Mouse (Mus musculus) C2C12 (cell line): ENCODE data around the gene Cadps2.

Experiments used
- CEBPB ChIP-seq: IDR thresholded peaks from one replicate; pipeline ENCODE4 v1.6.1; 2011; ENCODE audit warnings: low read depth, mild to moderate bottlenecking, control low read depth, moderate library complexity
- CTCF ChIP-seq: IDR thresholded peaks from one replicate; pipeline ENCODE4 v1.5.1; 2011; ENCODE audit not compliant: control insufficient read depth, insufficient read depth, insufficient read length
- FOSL1 ChIP-seq: IDR thresholded peaks from one replicate; pipeline ENCODE4 v1.8.0; 2011; ENCODE audit warnings: mild to moderate bottlenecking, low read length; ENCODE audit not compliant: poor library complexity, insufficient read depth, severe bottlenecking
- MAX ChIP-seq: IDR thresholded peaks from one replicate; pipeline ENCODE4 v1.6.1; 2011; ENCODE audit warnings: mild to moderate bottlenecking, control low read depth
- MYOD1 ChIP-seq: IDR thresholded peaks from one replicate; pipeline ENCODE4 v1.6.1; 2011; ENCODE audit warnings: low read depth; ENCODE audit not compliant: control insufficient read depth, insufficient read length
- MYOG ChIP-seq: IDR thresholded peaks from one replicate; pipeline ENCODE4 v1.6.1; 2011; ENCODE audit not compliant: control insufficient read depth, insufficient read length; ENCODE audit errors: extremely low read depth
- USF1 ChIP-seq: IDR thresholded peaks from one replicate; pipeline ENCODE4 v1.6.1; 2011; ENCODE audit warnings: low read depth, mild to moderate bottlenecking, control low read depth, moderate library complexity

- TF ChIP-seq USF1 (no peak), CTCF (no peak), MYOG (no peak), MAX (no peak), MYOD1 (no peak), CEBPB (no peak), FOSL1 (no peak)
Observed at GRCm38 (mm10) chr6:23245545-23246011, 593.6 kb downstream of the Cadps2 start.
